Mouse (Mus musculus) lung, adult 2 months (tissue): ENCODE data around the gene Ckap5. TPM values are rescaled to one million over a fixed set of nuclear protein-coding genes. Genes with fewer than 3 reads are reported as not detected.

Source experiments
- DNase-seq: peaks from one replicate; pipeline ENCODE4 v3.0.0; 2022
- H3K4me1 ChIP-seq: fragments of 200-500 bp; 2 replicates; pipeline ENCODE4 v1.6.1; 2011; ENCODE audit warnings: low read length; ENCODE audit not compliant: control insufficient read depth, insufficient read depth
- H3K4me3 ChIP-seq: fragments of 200-500 bp; replicated peaks from 2 replicates; pipeline ENCODE3; 2011; ENCODE audit warnings: low read depth, mild to moderate bottlenecking, control low read depth, low read length; ENCODE audit errors: extremely low read depth
- CTCF ChIP-seq: fragments of 200-500 bp; IDR thresholded peaks from 2 replicates; pipeline ENCODE4 v1.5.1; 2011; ENCODE audit warnings: mild to moderate bottlenecking, low read length, control low read depth; ENCODE audit not compliant: insufficient read depth
- POLR2A ChIP-seq: fragments of 200-500 bp; IDR thresholded peaks from 2 replicates; pipeline ENCODE4 v1.6.1; 2011; ENCODE audit warnings: low read depth, mild to moderate bottlenecking, control low read depth, low read length, borderline replicate concordance; ENCODE audit errors: extremely low read depth
- WGBS: fragments of 180-500 bp; shearing (Covaris S2); methylation state at CpG from one replicate; pipeline ENCODE4 v1.1.7; 2018; 5-methylcytosine and 5-hydroxymethylcytosine counted together
- polyA plus RNA-seq: library from polyadenylated mRNA; depleted of rRNA; stranded (reverse); fragments of >200 nt; gene quantifications from 2 replicates; pipeline ENCODE4 v1.2.3, GENCODE M21; 2012; rRNA removed

The Ckap5 gene
- polyA plus RNA-seq, 1 experiment = 9.1 TPM

DNA sequence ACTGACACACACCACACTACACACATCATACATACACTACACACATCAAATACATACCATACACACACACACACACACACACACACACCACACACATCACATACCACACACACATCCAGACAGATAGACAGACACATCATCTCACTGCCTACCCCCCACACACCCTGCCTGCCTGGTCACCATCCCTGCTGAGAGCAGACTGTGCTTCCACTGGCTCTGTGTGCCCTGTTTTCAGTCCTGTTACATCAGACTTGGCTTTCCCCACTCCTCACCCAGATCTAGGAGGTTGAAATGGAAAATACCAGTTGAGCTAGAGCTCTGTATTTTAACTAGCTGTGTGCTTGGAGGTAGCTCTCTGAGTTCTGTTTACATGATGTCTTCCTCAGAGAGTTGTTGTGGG lies 138.2 kb downstream of the Ckap5 start:
- DNase-seq = no peak
- Histone ChIP-seq H3K4me1 (no peaks in the 10 kb centered on the region), H3K4me3 (no peak overlapping the region)
- no peak for TF ChIP-seq POLR2A
- TF ChIP-seq CTCF = no peak

DNA sequence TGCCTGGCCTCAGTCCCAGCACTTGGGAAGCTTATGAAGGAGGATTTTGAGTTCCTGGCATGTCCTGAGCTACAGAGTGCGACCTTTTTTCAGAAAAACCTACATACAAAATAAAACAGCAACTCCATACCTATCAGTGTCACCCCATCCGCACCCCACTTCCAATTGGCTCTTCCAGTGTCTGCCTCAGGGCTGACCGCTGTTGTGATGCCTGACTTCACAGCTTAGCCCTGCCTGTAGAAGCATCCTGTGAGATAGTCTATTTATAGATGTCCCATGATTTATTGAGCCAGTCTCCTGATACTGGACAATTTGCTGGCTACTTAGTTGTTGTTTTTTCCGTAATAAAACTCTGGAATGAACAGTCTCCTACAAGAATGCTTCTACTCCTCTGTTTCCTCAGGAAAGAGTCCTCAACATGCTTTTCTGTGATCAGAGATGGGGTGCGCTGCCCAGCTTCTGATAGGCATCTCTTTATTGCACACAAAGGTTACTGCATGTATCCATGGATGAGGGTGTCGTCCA lies 139.9 kb downstream of the Ckap5 start:
- Histone ChIP-seq H3K4me3 (no peak overlapping the region), H3K4me1 (no peaks in the 10 kb centered on the region)
- no peak for DNase-seq
- TF ChIP-seq CTCF (no peak), POLR2A (no peak)
- 88% methylated on average over 6 of the region's 6 CpGs for WGBS

DNA sequence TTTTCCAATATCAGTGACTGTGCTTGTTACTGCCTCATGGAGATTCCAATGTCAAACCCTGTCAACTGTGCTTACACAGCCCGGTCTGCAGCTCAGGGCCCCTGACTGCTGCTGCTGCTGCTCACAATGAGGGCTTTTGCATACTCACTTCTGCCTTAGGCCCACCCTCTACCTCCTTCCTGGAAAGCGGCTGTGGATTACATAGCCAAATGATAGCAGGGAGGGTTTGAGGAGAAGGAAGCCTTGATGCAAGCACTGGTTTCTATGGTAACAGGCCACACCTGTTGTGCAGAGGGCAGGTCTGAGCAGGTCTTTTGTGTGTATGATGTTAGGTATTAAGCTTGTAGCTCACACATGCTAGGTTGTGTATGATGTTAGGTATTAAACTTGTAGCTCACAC lies 141.2 kb downstream of the Ckap5 start:
- WGBS = 70% methylated on average over 2 of the region's 2 CpGs
- no peak overlapping the region for H3K4me3 ChIP-seq
- DNase-seq = no peak
- H3K4me1 ChIP-seq = no peaks in the 10 kb centered on the region
- TF ChIP-seq POLR2A (no peak), CTCF (no peak)

DNA sequence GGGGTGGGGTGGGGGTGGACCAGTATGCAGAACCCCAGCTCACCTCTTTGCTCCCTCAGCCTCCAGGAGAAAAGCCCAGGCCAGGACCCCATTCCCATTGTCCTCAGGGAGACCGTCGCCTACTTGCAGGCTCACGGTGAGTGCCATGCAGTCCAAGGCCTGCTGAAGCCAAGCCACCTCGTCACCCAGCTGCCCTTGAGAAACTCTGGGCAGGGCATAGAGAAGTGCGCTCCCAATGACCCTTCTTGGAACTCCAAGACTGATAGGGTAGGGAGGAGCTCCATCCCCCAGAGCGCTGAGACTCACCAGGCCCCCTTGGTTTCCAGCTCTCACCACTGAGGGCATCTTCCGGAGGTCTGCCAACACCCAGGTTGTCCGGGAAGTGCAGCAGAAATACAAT lies 142.8 kb downstream of the Ckap5 start:
- no peak for DNase-seq
- TF ChIP-seq POLR2A = no peak
- TF ChIP-seq CTCF = no peak
- Histone ChIP-seq H3K4me3 (no peak overlapping the region), H3K4me1 (no peaks in the 10 kb centered on the region)
- WGBS = 90% methylated on average over 8 of the region's 8 CpGs

DNA sequence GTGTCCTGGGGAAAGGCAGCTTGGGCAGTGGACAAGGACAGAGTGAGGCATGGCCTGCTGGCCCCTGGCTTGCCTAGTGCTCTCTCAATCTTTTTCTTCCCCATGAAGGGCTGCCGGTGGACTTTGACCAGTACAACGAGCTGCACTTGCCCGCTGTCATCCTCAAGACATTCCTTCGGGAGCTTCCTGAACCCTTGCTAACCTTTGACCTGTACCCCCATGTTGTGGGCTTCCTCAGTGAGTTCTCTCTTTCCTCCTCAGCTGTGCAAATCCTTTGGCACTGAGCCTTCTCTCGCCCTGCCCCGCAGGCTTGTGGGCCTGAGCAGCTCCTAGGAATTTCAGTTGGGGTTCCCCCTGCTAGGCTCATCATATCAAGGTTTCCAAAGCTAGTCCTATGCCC lies 143.5 kb downstream of the Ckap5 start:
- 78% methylated on average over 6 of the region's 6 CpGs for WGBS
- TF ChIP-seq CTCF (no peak), POLR2A (no peak)
- no peak overlapping the region for H3K4me3 ChIP-seq
- no peak for DNase-seq
- no peaks in the 10 kb centered on the region for H3K4me1 ChIP-seq

Other genes with a start within 250 kb of the Ckap5 start
- 19.2 and 27.0 TPM in 2 replicates for gene 1110051M20Rik, start 82.1 kb upstream of the Ckap5 start, polyA plus RNA-seq
- gene Lrp4, start 69.3 kb upstream of the Ckap5 start, polyA plus RNA-seq = 47.6 and 55.6 TPM in 2 replicates
- gene F2, start 109.7 kb downstream of the Ckap5 start, polyA plus RNA-seq = 0.44 and 1.2 TPM in 2 replicates
- gene Zfp408, start 123.0 kb downstream of the Ckap5 start, polyA plus RNA-seq = 14.5 and 17.2 TPM in 2 replicates
- 130 and 170 TPM in 2 replicates for gene Arhgap1, start 123.1 kb downstream of the Ckap5 start, polyA plus RNA-seq
- 31.8 and 40.4 TPM in 2 replicates for gene Atg13, start 183.8 kb downstream of the Ckap5 start, polyA plus RNA-seq
- gene Harbi1, start 184.1 kb downstream of the Ckap5 start, polyA plus RNA-seq = 1.9 and 3.5 TPM in 2 replicates
- 16.6 and 20.0 TPM in 2 replicates for gene Ambra1, start 203.4 kb downstream of the Ckap5 start, polyA plus RNA-seq